Mouse (Mus musculus) myocyte (in vitro differentiated cells): Measurements from ENCODE around the gene Cyb5rl.

ENCODE experiments used
- MAX ChIP-seq: IDR thresholded peaks from one replicate; pipeline ENCODE4 v1.6.1; 2011; ENCODE audit warnings: low read depth, mild to moderate bottlenecking, control low read depth
- POLR2A ChIP-seq: IDR thresholded peaks from one replicate; pipeline ENCODE4 v1.6.1; 2011; ENCODE audit warnings: low read depth, mild to moderate bottlenecking, control low read depth, moderate library complexity; ENCODE audit not compliant: insufficient read length
- REST ChIP-seq: IDR thresholded peaks from one replicate; pipeline ENCODE4 v1.6.1; 2011; ENCODE audit warnings: mild to moderate bottlenecking, control low read depth, moderate library complexity; ENCODE audit not compliant: insufficient read depth, insufficient read length
- SRF ChIP-seq: IDR thresholded peaks from one replicate; pipeline ENCODE4 v1.6.1; 2011; ENCODE audit warnings: low read depth; ENCODE audit not compliant: control insufficient read depth, insufficient read length

DNA sequence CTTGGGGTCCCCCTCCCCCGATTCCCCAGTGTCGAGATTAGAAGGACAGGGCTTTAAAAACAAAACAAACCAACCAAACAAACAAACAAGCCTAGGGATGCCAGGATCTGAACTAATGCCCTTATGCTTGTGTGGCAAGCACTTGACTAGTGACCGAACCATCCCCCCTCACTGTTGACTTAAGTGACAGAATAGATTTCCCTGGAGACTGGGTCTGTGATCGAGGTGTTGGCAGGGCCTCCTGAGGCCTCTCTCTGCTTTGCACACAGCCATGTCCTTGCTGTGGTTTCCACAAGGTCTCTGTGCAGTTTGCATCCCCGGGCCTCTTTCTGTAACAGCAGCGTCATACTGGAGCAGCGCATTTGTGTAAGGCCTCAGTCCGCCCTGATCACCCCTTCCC is 62.6 kb downstream of the Cyb5rl start:
- TF ChIP-seq POLR2A (no peak), REST (no peak), SRF (no peak), MAX (no peak)
